Mouse (Mus musculus): Measurements from ENCODE around the gene Gm10188. TPM values are rescaled to one million over a fixed set of nuclear protein-coding genes. Genes with fewer than 3 reads are reported as not detected.
A peak's percentile ranks its signal among the peaks of the same experiment; 100 is the strongest.

Gm10188 gene
- polyA plus RNA-seq, 1 experiment, result not detected

GRCm38 (mm10) chr1:132222166-132222565, 7.4 kb downstream of the Gm10188 start:
- peak; percentile 90 for DNase-seq (ENCODE audit: low read depth)
- TF ChIP-seq CTCF (IDR thresholded peaks at IDR 0.05; ENCODE audit: borderline replicate concordance, extremely low read depth, insufficient read depth, insufficient read length) (no peak), POLR2A (IDR thresholded peaks at IDR 0.05; ENCODE audit: borderline replicate concordance, extremely low read depth, insufficient read depth, insufficient read length, poor library complexity, severe bottlenecking) (no peak)

GRCm38 (mm10) chr1:132221627-132222026, 7.9 kb downstream of the Gm10188 start:
- DNase-seq (ENCODE audit: low read depth), result peak; percentile 60
- TF ChIP-seq CTCF (IDR thresholded peaks at IDR 0.05; ENCODE audit: borderline replicate concordance, extremely low read depth, insufficient read depth, insufficient read length), result no peak
- no peak for TF ChIP-seq POLR2A (IDR thresholded peaks at IDR 0.05; ENCODE audit: borderline replicate concordance, extremely low read depth, insufficient read depth, insufficient read length, poor library complexity, severe bottlenecking)

GRCm38 (mm10) chr1:132216276-132216675, 13.3 kb downstream of the Gm10188 start:
- no peak for TF ChIP-seq CTCF (IDR thresholded peaks at IDR 0.05; ENCODE audit: borderline replicate concordance, extremely low read depth, insufficient read depth, insufficient read length)
- no peak for TF ChIP-seq POLR2A (IDR thresholded peaks at IDR 0.05; ENCODE audit: borderline replicate concordance, extremely low read depth, insufficient read depth, insufficient read length, poor library complexity, severe bottlenecking)
- no peak for DNase-seq (ENCODE audit: low read depth)

- peak; percentile 78 for DNase-seq (ENCODE audit: low read depth)
- TF ChIP-seq POLR2A (IDR thresholded peaks at IDR 0.05; ENCODE audit: borderline replicate concordance, extremely low read depth, insufficient read depth, insufficient read length, poor library complexity, severe bottlenecking) (no peak), CTCF (IDR thresholded peaks at IDR 0.05; ENCODE audit: borderline replicate concordance, extremely low read depth, insufficient read depth, insufficient read length) (no peak)
Observed at GRCm38 (mm10) chr1:132213076-132213475, 16.5 kb downstream of the Gm10188 start.

GRCm38 (mm10) chr1:132212218-132212617, 17.3 kb downstream of the Gm10188 start:
- peak; percentile 90 for DNase-seq (ENCODE audit: low read depth)
- no peak for TF ChIP-seq POLR2A (IDR thresholded peaks at IDR 0.05; ENCODE audit: borderline replicate concordance, extremely low read depth, insufficient read depth, insufficient read length, poor library complexity, severe bottlenecking)
- TF ChIP-seq CTCF (IDR thresholded peaks at IDR 0.05; ENCODE audit: borderline replicate concordance, extremely low read depth, insufficient read depth, insufficient read length), result peak; percentile 85

GRCm38 (mm10) chr1:132211672-132212071, 17.9 kb downstream of the Gm10188 start:
- TF ChIP-seq CTCF (IDR thresholded peaks at IDR 0.05; ENCODE audit: borderline replicate concordance, extremely low read depth, insufficient read depth, insufficient read length) (no peak), POLR2A (IDR thresholded peaks at IDR 0.05; ENCODE audit: borderline replicate concordance, extremely low read depth, insufficient read depth, insufficient read length, poor library complexity, severe bottlenecking) (no peak)

GRCm38 (mm10) chr1:132210922-132211321, 18.6 kb downstream of the Gm10188 start:
- DNase-seq (ENCODE audit: low read depth), result peak; percentile 76
- peak; percentile 62; the same call in 1 of the 2 replicates for TF ChIP-seq CTCF (IDR thresholded peaks at IDR 0.05; ENCODE audit: borderline replicate concordance, extremely low read depth, insufficient read depth, insufficient read length)
- TF ChIP-seq POLR2A (IDR thresholded peaks at IDR 0.05; ENCODE audit: borderline replicate concordance, extremely low read depth, insufficient read depth, insufficient read length, poor library complexity, severe bottlenecking), result no peak

More at GRCm38 (mm10) chr1:132211672-132212071, 17.9 kb downstream of the Gm10188 start:
- no peak for DNase-seq (ENCODE audit: low read depth)

- DNase-seq (ENCODE audit: low read depth), result peak; percentile 59
- TF ChIP-seq CTCF (IDR thresholded peaks at IDR 0.05; ENCODE audit: borderline replicate concordance, extremely low read depth, insufficient read depth, insufficient read length), result no peak
- TF ChIP-seq POLR2A (IDR thresholded peaks at IDR 0.05; ENCODE audit: borderline replicate concordance, extremely low read depth, insufficient read depth, insufficient read length, poor library complexity, severe bottlenecking), result no peak
Observed at GRCm38 (mm10) chr1:132209400-132209799, 20.2 kb downstream of the Gm10188 start.

GRCm38 (mm10) chr1:132208154-132208553, 21.4 kb downstream of the Gm10188 start:
- TF ChIP-seq CTCF (IDR thresholded peaks at IDR 0.05; ENCODE audit: borderline replicate concordance, extremely low read depth, insufficient read depth, insufficient read length) (no peak), POLR2A (IDR thresholded peaks at IDR 0.05; ENCODE audit: borderline replicate concordance, extremely low read depth, insufficient read depth, insufficient read length, poor library complexity, severe bottlenecking) (no peak)
- peak; percentile 80 for DNase-seq (ENCODE audit: low read depth)

- no peak for TF ChIP-seq CTCF (IDR thresholded peaks at IDR 0.05; ENCODE audit: borderline replicate concordance, extremely low read depth, insufficient read depth, insufficient read length)
- TF ChIP-seq POLR2A (IDR thresholded peaks at IDR 0.05; ENCODE audit: borderline replicate concordance, extremely low read depth, insufficient read depth, insufficient read length, poor library complexity, severe bottlenecking), result no peak
- no peak for DNase-seq (ENCODE audit: low read depth)
Observed at GRCm38 (mm10) chr1:132206828-132207227, 22.7 kb downstream of the Gm10188 start.

GRCm38 (mm10) chr1:132205958-132206357, 23.6 kb downstream of the Gm10188 start:
- TF ChIP-seq POLR2A (IDR thresholded peaks at IDR 0.05; ENCODE audit: borderline replicate concordance, extremely low read depth, insufficient read depth, insufficient read length, poor library complexity, severe bottlenecking) (no peak), CTCF (IDR thresholded peaks at IDR 0.05; ENCODE audit: borderline replicate concordance, extremely low read depth, insufficient read depth, insufficient read length) (no peak)
- no peak for DNase-seq (ENCODE audit: low read depth)

GRCm38 (mm10) chr1:132202771-132203170, 26.8 kb downstream of the Gm10188 start:
- no peak for TF ChIP-seq POLR2A (IDR thresholded peaks at IDR 0.05; ENCODE audit: borderline replicate concordance, extremely low read depth, insufficient read depth, insufficient read length, poor library complexity, severe bottlenecking)
- TF ChIP-seq CTCF (IDR thresholded peaks at IDR 0.05; ENCODE audit: borderline replicate concordance, extremely low read depth, insufficient read depth, insufficient read length), result no peak
- peak; percentile 32 for DNase-seq (ENCODE audit: low read depth)
